Mouse (Mus musculus) layer of hippocampus, adult 11-12 months (tissue): ENCODE data around the gene Mfsd4b1.
"Not testable (repeated sequence)": the region's sequence is repeated elsewhere in the genome, so short reads cannot be mapped to it uniquely, and the experiment has no call there.

Experiments
- DNase-seq: peaks from one replicate; pipeline ENCODE4 v3.0.0; 2022; ENCODE audit warnings: low spot score

Gene Mfsd4b1

GRCm38 (mm10) chr10:40034956-40035355 lies 9.9 kb upstream of the Mfsd4b1 start:
- no peak for DNase-seq

GRCm38 (mm10) chr10:40032897-40033296 lies 7.8 kb upstream of the Mfsd4b1 start:
- DNase-seq, result no peak

- DNase-seq, result no peak
These were observed 5.6 kb upstream of the Mfsd4b1 start for GRCm38 (mm10) chr10:40030716-40031115.

- no peak for DNase-seq
These were observed 4.5 kb upstream of the Mfsd4b1 start for GRCm38 (mm10) chr10:40029610-40030009.

- no peak for DNase-seq
These were observed 3.0 kb upstream of the Mfsd4b1 start for GRCm38 (mm10) chr10:40028091-40028490.

- DNase-seq, result no peak
These were observed 1.5 kb upstream of the Mfsd4b1 start for GRCm38 (mm10) chr10:40026546-40026945.

GRCm38 (mm10) chr10:40025560-40025959 lies 492 bp upstream of the Mfsd4b1 start:
- DNase-seq, result no peak

GRCm38 (mm10) chr10:40020401-40020800 lies 4.7 kb downstream of the Mfsd4b1 start:
- no peak for DNase-seq

- DNase-seq, result no peak
These were observed 5.6 kb downstream of the Mfsd4b1 start for GRCm38 (mm10) chr10:40019492-40019891.

GRCm38 (mm10) chr10:40018261-40018860 lies 6.7 kb downstream of the Mfsd4b1 start:
- DNase-seq, result no peak

GRCm38 (mm10) chr10:40009591-40009990 lies 15.5 kb downstream of the Mfsd4b1 start:
- DNase-seq, result no peak

GRCm38 (mm10) chr10:40008847-40009246 lies 16.2 kb downstream of the Mfsd4b1 start:
- not testable (repeated sequence) for DNase-seq

GRCm38 (mm10) chr10:40007953-40008352 lies 17.1 kb downstream of the Mfsd4b1 start:
- DNase-seq, result no peak

GRCm38 (mm10) chr10:40006963-40007362 lies 18.1 kb downstream of the Mfsd4b1 start:
- DNase-seq, result no peak

- no peak for DNase-seq
These were observed 24.3 kb downstream of the Mfsd4b1 start for GRCm38 (mm10) chr10:40000746-40001145.

- DNase-seq, result no peak
These were observed 33.9 kb downstream of the Mfsd4b1 start for GRCm38 (mm10) chr10:39991155-39991554.

GRCm38 (mm10) chr10:39986466-39986865 lies 38.6 kb downstream of the Mfsd4b1 start, which contains the start of gene Mfsd4b5:
Gene Mfsd4b5 (minus strand): TSS chr10:39986646.
- DNase-seq, result no peak

- no peak for DNase-seq
These were observed 42.5 kb downstream of the Mfsd4b1 start for GRCm38 (mm10) chr10:39982604-39983003.

- DNase-seq, result no peak
These were observed 46.8 kb downstream of the Mfsd4b1 start for GRCm38 (mm10) chr10:39978231-39978630.

- no peak for DNase-seq
These were observed 47.7 kb downstream of the Mfsd4b1 start for GRCm38 (mm10) chr10:39977346-39977745.

GRCm38 (mm10) chr10:39975771-39976170 lies 49.3 kb downstream of the Mfsd4b1 start:
- no peak for DNase-seq

- DNase-seq, result no peak
These were observed 50.1 kb downstream of the Mfsd4b1 start for GRCm38 (mm10) chr10:39974982-39975381.

- no peak for DNase-seq
These were observed 57.6 kb downstream of the Mfsd4b1 start for GRCm38 (mm10) chr10:39967512-39967911.

GRCm38 (mm10) chr10:39961906-39962305 lies 63.2 kb downstream of the Mfsd4b1 start:
- DNase-seq, result no peak
